Mouse (Mus musculus) layer of hippocampus, adult 2 months (tissue): ENCODE measurements around the gene Slc31a1. TPM values are rescaled to one million over a fixed set of nuclear protein-coding genes. Genes with fewer than 3 reads are reported as not detected.

Source experiments
- DNase-seq, 2 experiments: peaks; one replicate each; pipeline ENCODE4 v3.0.0; 2022; ENCODE audit warnings: low spot score in 2 of 2
- H3K27ac ChIP-seq: fragments of 200-600 bp; 2 replicates; pipeline ENCODE4 v1.8.1; 2022
- H3K4me3 ChIP-seq: fragments of 200-600 bp; 2 replicates; pipeline ENCODE4 v1.8.1; 2022; ENCODE audit warnings: mild to moderate bottlenecking
- CTCF ChIP-seq: fragments of 200-600 bp; conservative IDR thresholded peaks from 2 replicates; pipeline ENCODE4 v1.8.1; 2022; ENCODE audit warnings: antibody characterized with exemption, mild to moderate bottlenecking, moderate library complexity
- long read RNA-seq, 2 experiments: library from polyadenylated mRNA; stranded (forward); transcript quantifications; one replicate each; pipeline ENCODE4 v2.0.0; 2021; ENCODE audit warnings: borderline mapping rate in 2 of 2
- total RNA-seq, 2 experiments: library from RNA; stranded (reverse); gene quantifications; 2 replicates each; pipeline ENCODE4 v1.2.3; 2021

Gene Slc31a1
- total RNA-seq, result 10 to 100 TPM; 11.7 to 11.9 TPM
- long read RNA-seq, experiment 1, transcript Slc31a1-201 (5 exons, 3,718 nt), result major isoform, 13 of 14 reads
- long read RNA-seq, experiment 1, partial matches to known transcripts, result 0 of 14 reads
- long read RNA-seq, experiment 1, other reads (novel, unspliced or antisense), result 1 of 14 reads
- long read RNA-seq, experiment 2, transcript Slc31a1-201 (5 exons, 3,718 nt), result major isoform, 36 of 40 reads
- long read RNA-seq, experiment 2, partial matches to known transcripts, result 2 of 40 reads
- long read RNA-seq, experiment 2, other reads (novel, unspliced or antisense), result 2 of 40 reads

DNA sequence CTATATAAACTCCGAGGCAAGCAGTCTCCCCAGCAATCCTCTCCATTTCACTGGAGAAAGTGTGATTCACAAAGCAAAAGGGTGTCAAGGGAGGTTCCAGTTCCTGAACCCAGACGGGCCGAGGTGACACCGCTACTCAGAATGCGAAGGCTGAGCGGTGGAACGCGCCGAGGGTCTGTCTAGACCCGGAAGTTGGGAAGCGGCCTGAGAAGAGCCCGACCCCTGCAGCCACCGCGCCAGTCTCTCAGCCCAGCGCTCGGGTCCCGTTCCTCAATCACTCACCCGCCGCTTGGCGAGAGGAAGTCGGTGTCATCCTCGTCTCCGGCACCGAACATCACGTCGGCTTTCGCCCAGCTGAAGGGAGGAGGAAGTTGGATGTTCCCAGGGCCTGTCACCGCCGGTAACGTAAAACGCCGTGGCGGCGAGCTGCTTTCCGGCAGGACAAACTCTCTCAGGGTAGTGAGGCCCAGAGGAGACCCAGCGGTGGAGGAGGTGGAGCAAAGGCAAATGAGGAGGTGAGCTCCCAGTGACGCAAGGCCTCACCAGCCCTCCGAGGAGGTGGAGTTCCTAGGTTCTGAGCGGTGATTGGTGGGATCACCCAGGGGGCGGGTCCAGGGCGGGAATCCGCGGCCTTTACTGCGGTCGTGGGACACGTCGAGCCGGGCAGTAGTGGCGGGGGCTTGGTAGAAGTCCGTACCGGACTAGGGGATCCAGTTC is at the start of gene Slc31a1, which contains the start of gene Fkbp15:
Gene Slc31a1, plus strand, starts transcription at position 640 of the 717 bp plus-strand sequence.
Gene Fkbp15, minus strand, starts transcription at position 461 of the 717 bp plus-strand sequence.
- peak within 1 kb of the TSS; percentile 94 for H3K27ac ChIP-seq
- no peak for TF ChIP-seq CTCF
- peak within 1 kb of the TSS; percentile 92 for H3K4me3 ChIP-seq
- peak; percentile 95 to 98 for DNase-seq

DNA sequence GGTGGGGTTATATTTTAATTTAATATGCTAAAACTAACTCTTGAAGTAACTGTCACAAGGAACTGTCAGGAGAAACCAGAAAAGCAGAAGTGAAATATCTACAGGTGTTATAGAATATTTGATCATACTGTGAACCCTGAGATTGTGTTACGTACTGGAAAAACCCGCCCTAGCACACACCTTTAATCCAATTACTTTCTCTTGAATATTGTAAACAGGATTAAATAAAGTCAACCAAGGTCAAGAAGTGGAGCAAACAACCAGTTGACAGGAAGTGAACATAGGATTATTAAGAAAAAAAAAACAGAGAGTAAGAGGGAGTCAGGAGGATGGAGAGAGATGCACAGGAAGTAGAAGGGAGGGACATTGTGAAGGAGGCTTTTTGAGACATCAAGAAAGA is 47.7 kb upstream of the Slc31a1 start:
- Histone ChIP-seq H3K27ac (no peak overlapping the region), H3K4me3 (no peak overlapping the region)
- no peak for DNase-seq
- no peak for TF ChIP-seq CTCF

DNA sequence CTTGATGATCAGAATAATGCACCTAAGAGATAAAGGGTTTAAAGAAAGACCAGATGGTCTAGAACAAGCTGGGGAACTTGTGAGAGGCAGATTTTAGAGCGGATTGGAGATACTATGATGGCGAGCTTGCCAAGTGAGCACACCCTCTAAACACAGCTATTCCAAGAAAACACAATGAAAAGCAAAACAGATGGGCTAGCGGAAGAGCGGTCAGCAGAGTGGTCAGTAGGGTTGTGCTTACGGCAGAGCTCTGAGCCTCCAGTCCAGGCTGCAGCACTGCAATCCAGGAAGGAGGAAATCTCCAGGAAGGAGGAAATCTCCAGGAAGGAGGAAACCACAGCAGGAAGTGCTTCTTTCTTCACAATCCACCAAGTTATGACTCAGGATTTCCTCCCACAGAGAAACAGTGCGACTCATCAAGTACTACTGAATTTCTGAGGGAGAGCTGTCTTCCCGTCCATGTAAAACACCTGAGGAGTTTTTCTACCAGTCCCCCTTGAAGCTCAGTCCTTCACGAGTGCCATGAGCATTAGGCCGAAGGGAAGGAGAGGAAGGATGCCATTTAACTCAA is 46.8 kb upstream of the Slc31a1 start:
- H3K4me3 ChIP-seq, result no peak overlapping the region
- TF ChIP-seq CTCF, result no peak
- peak overlapping the region; percentile 51 for H3K27ac ChIP-seq
- DNase-seq, result no peak

DNA sequence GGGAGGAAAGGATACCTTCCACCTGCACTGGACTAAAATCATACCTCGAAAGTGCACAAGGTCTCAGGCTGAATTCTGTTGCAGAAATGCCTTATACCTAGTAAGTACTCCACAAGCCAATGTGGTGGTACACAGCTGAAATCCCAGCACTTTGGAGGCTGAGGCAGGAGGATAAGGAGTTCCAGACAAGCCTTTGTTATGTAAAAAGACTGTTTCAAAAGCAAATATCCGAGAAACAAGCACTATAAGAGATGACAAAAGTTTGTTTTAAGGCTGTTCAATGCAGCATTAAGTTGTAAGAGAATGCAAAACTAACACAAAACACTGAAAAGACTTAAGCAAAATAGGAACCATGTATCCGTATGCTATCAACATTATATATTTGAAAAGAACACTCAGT is 46.0 kb upstream of the Slc31a1 start:
- H3K4me3 ChIP-seq, result no peak overlapping the region
- DNase-seq, result no peak
- TF ChIP-seq CTCF, result no peak
- H3K27ac ChIP-seq, result no peak overlapping the region

DNA sequence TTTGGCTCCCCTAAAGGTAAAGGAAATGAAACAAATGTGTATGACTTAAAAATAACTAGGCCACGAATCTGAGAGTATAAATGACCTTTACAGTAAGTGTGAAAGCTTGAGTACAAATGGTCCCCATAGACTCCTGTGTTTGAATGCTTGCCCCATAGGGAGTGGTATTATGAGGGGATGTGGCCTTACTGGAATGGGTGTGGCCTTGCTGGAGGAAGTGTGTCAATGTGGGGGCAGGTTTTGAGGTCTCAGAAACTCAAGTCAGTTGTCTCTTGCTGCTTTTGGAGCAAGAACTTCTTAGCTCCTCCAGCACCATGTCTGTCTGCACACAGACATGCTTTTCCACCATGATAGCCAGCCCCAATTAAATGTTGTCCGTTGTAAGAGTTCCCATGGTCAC is 44.1 kb upstream of the Slc31a1 start:
- H3K27ac ChIP-seq, result no peak overlapping the region
- TF ChIP-seq CTCF, result no peak
- H3K4me3 ChIP-seq, result no peak overlapping the region
- DNase-seq, result no peak

DNA sequence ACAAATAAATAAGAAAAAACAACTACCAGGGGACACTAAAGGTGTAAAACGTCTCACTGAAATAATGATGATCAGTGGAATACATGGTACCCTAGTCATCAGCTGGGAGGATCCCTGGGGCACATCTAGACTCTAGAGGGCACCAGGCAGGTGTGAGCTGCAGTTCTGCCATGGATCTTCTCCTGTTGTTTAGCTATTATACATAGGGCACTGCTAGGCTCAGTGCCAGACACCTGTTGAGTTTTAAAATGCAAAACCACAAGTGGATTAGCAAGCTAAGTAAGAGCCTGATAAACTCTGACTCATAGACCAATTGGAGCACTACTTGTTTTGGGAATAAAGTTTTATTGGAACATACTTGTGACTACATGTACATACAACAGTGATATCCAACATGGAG is 42.2 kb upstream of the Slc31a1 start:
- no peak for TF ChIP-seq CTCF
- DNase-seq, result no peak
- Histone ChIP-seq H3K4me3 (no peak overlapping the region), H3K27ac (no peak overlapping the region)

DNA sequence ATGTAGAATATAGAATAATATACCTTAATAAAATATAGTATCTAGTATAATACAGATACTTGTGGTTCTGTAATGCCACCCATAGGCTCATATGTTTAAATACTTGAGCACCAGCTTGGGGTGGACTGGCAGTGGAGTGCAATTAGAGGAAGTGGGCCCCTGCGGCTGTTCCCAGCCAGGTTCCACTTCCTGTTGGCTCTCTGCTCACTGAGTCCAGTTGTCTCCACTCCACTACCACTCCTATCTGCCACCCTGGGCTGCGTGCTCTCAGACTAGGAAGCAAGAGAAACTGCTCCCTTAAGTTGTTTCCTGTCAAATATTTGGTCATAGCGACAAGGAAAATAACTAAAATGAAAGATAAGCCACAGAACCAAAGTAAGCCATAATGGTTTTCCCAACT is 37.8 kb upstream of the Slc31a1 start:
- Histone ChIP-seq H3K4me3 (no peak overlapping the region), H3K27ac (no peak overlapping the region)
- no peak for TF ChIP-seq CTCF
- DNase-seq, result no peak

DNA sequence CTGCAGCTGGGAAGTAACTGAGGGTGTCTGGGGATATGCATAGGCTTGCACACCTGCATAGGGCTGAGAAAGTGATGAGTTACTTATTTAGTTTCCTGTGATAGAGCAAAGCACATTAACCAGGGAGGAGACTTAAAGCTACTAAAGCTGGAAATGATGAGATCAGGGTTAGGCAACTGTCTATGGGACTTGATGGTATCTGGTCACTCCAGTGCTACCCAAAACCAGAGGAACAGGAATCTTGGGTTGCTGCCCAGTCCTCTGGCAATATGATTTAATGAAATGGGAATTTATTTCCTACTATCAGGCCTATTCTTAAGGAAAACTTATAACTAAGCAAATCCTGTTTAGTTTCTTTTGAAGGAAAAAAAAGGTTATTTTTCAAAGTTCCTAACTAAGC is 34.4 kb upstream of the Slc31a1 start:
- Histone ChIP-seq H3K4me3 (no peak overlapping the region), H3K27ac (no peak overlapping the region)
- TF ChIP-seq CTCF, result no peak
- no peak for DNase-seq

DNA sequence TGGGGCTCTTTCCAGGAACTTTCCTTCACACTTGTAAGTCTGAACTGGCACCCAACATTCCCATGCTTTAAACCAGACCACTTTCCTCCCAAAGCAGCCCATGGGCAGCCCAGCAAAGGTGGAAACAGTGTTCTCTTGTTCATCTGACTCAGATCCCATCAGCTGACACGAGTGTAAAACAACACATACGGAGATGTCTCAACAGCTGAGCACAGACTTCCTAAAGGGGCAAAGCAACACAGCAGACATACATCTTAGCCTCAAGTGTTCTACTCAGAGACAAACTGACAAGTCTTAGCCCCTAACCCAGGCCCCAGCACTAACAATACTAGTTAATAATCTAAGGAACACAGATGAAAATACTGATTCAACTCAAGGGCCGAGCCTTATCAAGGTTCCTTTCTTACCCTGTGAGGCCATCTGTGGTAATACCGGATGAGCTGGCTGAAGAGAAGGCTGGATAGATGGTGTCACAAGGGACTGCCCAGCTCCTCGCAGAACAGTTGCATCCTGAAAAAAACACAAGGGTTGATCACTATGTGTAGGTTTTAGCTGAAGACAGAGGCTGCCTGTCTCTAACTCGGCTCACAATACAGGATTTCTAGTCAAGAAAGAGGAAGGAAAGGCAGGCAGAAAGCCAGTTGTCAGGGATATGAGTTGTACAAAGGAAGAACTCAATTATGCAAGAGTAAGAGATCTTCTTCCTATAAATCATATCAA is 31.4 kb upstream of the Slc31a1 start:
- no peak overlapping the region for H3K4me3 ChIP-seq
- no peak overlapping the region; the same call in 1 of the 2 replicates for H3K27ac ChIP-seq
- DNase-seq, result no peak
- TF ChIP-seq CTCF, result no peak

DNA sequence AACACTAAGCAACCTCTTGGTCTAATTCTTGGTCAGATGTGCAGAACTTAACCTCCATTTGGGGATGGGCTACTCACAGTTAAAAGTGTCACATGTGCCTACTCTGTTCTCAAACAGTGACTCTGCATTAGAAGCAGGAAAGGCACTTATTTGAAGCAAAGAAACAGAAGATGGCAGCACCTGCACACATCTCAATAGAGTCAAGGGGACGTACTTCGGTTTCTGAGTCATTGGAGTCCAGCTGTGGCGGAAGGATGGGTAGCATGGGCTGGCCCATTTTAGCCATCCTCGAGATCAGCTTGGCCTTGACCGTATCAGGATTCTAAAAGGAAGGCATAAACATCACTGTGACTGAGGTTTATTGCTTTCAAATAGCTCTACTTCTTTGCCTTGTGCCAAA is 28.6 kb upstream of the Slc31a1 start:
- Histone ChIP-seq H3K4me3 (no peak overlapping the region), H3K27ac (no peak overlapping the region)
- peak; percentile 48 for TF ChIP-seq CTCF
- DNase-seq, result no peak

DNA sequence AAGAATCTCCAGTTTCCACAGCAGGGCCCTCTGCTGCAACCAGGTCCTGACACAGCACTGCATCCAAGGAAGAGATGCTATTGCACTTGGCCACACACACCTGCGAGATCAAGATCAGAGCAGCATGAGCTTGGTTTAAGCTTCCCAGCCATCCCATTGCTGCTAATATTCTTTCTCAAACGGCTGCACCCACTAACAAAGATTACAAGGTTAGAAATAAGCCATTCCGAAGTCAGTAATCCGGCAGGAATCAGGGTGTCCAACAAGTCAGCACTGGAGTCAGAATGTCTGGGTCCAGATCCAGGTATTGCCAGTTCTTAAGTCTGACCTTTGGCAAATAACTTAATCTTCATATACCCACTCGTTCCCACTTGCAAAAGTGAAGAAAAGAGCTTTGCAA is 22.0 kb upstream of the Slc31a1 start:
- no peak for TF ChIP-seq CTCF
- Histone ChIP-seq H3K27ac (no peak overlapping the region), H3K4me3 (no peak overlapping the region)
- DNase-seq, result no peak

DNA sequence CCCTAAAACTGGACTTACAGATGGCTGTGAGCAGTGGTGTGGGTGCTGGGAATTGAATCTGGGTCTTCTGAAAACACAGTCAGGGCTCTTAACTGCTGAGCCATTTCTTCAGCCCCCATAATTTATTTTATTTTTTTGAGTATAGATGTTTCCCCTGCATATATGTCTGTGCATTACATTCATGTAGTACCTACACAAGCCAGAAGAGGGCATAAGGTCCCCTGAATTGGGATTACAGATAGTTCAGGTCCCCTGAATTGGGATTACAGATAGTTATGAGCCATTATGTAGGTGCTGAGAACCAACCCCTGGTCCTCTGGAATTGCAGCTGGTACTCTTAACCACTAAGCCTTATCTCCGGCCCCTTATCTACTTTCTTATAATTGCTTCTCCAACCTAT is 16.5 kb upstream of the Slc31a1 start:
- H3K4me3 ChIP-seq, result no peak overlapping the region
- no peak for DNase-seq
- TF ChIP-seq CTCF, result peak; percentile 72

DNA sequence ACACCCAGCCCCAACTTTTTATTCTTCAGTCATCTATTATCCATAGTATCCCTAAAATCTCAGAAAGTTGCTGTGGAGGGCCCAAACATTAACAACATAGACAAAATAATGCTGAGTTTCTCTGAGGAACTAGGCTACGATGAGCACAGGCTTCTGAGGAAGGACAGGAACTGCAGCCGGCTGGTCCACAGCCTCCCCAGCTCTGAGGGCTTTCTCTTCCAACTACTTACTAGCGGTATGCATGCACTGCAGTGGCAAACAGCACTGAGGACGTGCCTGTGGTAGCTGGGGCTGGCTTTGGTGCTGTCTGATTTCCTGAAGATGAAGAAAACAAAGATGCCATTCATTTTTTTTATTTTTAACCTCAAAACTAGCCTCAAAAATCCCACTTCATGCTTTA is 14.7 kb upstream of the Slc31a1 start:
- Histone ChIP-seq H3K4me3 (no peak overlapping the region), H3K27ac (no peak overlapping the region)
- DNase-seq, result no peak
- no peak for TF ChIP-seq CTCF

More for the DNA sequence above, 16.5 kb upstream of the Slc31a1 start:
- H3K27ac ChIP-seq, result no peak overlapping the region
